Mouse (Mus musculus): ENCODE results near the gene Alox8.

- TF ChIP-seq CTCF (IDR thresholded peaks at IDR 0.05; ENCODE audit: borderline replicate concordance, control insufficient read depth, extremely low read depth, insufficient read depth, low read length, poor library complexity) (no peak), POLR2A (IDR thresholded peaks at IDR 0.05; ENCODE audit: control insufficient read depth, extremely low read depth, insufficient read depth, low read length, poor library complexity) (no peak)
These were observed 4.8 kb downstream of the Alox8 start for GRCm38 (mm10) chr11:69192840-69193239.

Data from thymus, adult 2 months (tissue).